Mouse (Mus musculus) retina, adult 2 months (tissue): ENCODE results near the gene Cd3e.
"Not testable (repeated sequence)": the region's sequence is repeated elsewhere in the genome, so short reads cannot be mapped to it uniquely, and the experiment has no call there.

Experiments used
- DNase-seq: peaks from one replicate; pipeline ENCODE4 v3.0.0-alpha.2; 2012; ENCODE audit warnings: low read depth, low spot score

Gene Cd3e

GRCm38 (mm10) chr9:45009180-45010078, at the start of gene Cd3e:
TSS of gene Cd3e (minus strand) at chr9:45009627.
- DNase-seq: no peak

- DNase-seq: no peak
Observed at GRCm38 (mm10) chr9:45058304-45058940, 49.0 kb upstream of the Cd3e start.

GRCm38 (mm10) chr9:45055082-45055713, 45.8 kb upstream of the Cd3e start, which contains the start of gene Mpzl3:
TSS of gene Mpzl3 (plus strand) at chr9:45055186.
- DNase-seq: peak; percentile 93

GRCm38 (mm10) chr9:45050301-45050700, 40.9 kb upstream of the Cd3e start:
- no peak for DNase-seq

- no peak for DNase-seq
Observed at GRCm38 (mm10) chr9:45049731-45050130, 40.3 kb upstream of the Cd3e start.

- DNase-seq: no peak
Observed at GRCm38 (mm10) chr9:45048511-45048910, 39.1 kb upstream of the Cd3e start.

- no peak for DNase-seq
Observed at GRCm38 (mm10) chr9:45046973-45047372, 37.5 kb upstream of the Cd3e start.

GRCm38 (mm10) chr9:45042947-45043346, 33.5 kb upstream of the Cd3e start:
- no peak for DNase-seq

- no peak for DNase-seq
Observed at GRCm38 (mm10) chr9:45042056-45042720, 32.8 kb upstream of the Cd3e start.

GRCm38 (mm10) chr9:45041131-45041838, 31.9 kb upstream of the Cd3e start:
- no peak for DNase-seq

GRCm38 (mm10) chr9:45040066-45040845, 30.8 kb upstream of the Cd3e start:
- no peak for DNase-seq

GRCm38 (mm10) chr9:45039499-45039898, 30.1 kb upstream of the Cd3e start, which contains the start of gene Mpzl2:
TSS of gene Mpzl2 (plus strand) at chr9:45039799.
- DNase-seq: no peak

GRCm38 (mm10) chr9:45037803-45038202, 28.4 kb upstream of the Cd3e start:
- not testable (repeated sequence) for DNase-seq

GRCm38 (mm10) chr9:45034526-45034925, 25.1 kb upstream of the Cd3e start:
- DNase-seq: no peak

GRCm38 (mm10) chr9:45032261-45032660, 22.8 kb upstream of the Cd3e start:
- no peak for DNase-seq

- no peak for DNase-seq
Observed at GRCm38 (mm10) chr9:45030341-45030740, 20.9 kb upstream of the Cd3e start.

GRCm38 (mm10) chr9:45027376-45027775, 17.9 kb upstream of the Cd3e start:
- no peak for DNase-seq

GRCm38 (mm10) chr9:45024187-45024586, 14.8 kb upstream of the Cd3e start:
- DNase-seq: no peak

- no peak for DNase-seq
Observed at GRCm38 (mm10) chr9:45023638-45024037, 14.2 kb upstream of the Cd3e start.

- DNase-seq: peak; percentile 42
Observed at GRCm38 (mm10) chr9:45022800-45023199, 13.4 kb upstream of the Cd3e start.
